Mouse (Mus musculus): ENCODE measurements around the gene Rnf220. TPM values are rescaled to one million over a fixed set of nuclear protein-coding genes. Genes with fewer than 3 reads are reported as not detected.
A peak's percentile ranks its signal among the peaks of the same experiment; 100 is the strongest.

Rnf220 gene
- polyA plus RNA-seq, 1 experiment: 95.4 TPM

- Histone ChIP-seq H3K36me3 (ENCODE audit: control insufficient read depth, insufficient read depth, low read length) (no peaks in the 10 kb centered on the region), H3K4me3 (ENCODE audit: extremely low read depth, insufficient read depth, insufficient read length) (peak overlapping the region; percentile 44; the same call in 1 of the 2 replicates), H3K27ac (ENCODE audit: insufficient read depth, low read length) (no peak overlapping the region), H3K4me1 (ENCODE audit: control insufficient read depth, insufficient read depth, insufficient read length) (peaks cover 7% of the 10 kb centered on the region), H3K27me3 (ENCODE audit: control insufficient read depth, insufficient read depth, low read length) (peaks cover 8% of the 10 kb centered on the region)
- 3% methylated on average over 15 of the region's 15 CpGs for WGBS
- no peak for DNase-seq (ENCODE audit: low read depth in 1 of 2, low spot score in 2 of 2)
- TF ChIP-seq CTCF (IDR thresholded peaks at IDR 0.05; ENCODE audit: extremely low read depth, insufficient read depth, insufficient read length, insufficient replicate concordance): no peak
- TF ChIP-seq POLR2A (IDR thresholded peaks at IDR 0.05; ENCODE audit: low read depth, low read length): no peak
Measured at GRCm38 (mm10) chr4:117483931-117484255, 13.0 kb downstream of the Rnf220 start.

GRCm38 (mm10) chr4:117482103-117482502, 14.7 kb downstream of the Rnf220 start:
- 80% methylated on average over 5 of the region's 5 CpGs for WGBS
- H3K36me3 ChIP-seq (ENCODE audit: control insufficient read depth, insufficient read depth, low read length): no peaks in the 10 kb centered on the region
- no peak for TF ChIP-seq POLR2A (IDR thresholded peaks at IDR 0.05; ENCODE audit: low read depth, low read length)
- peaks cover 8% of the 10 kb centered on the region for H3K27me3 ChIP-seq (ENCODE audit: control insufficient read depth, insufficient read depth, low read length)
- no peak for DNase-seq (ENCODE audit: low read depth in 1 of 2, low spot score in 2 of 2)
- no peak overlapping the region for H3K4me3 ChIP-seq (ENCODE audit: extremely low read depth, insufficient read depth, insufficient read length)
- H3K27ac ChIP-seq (ENCODE audit: insufficient read depth, low read length): no peak overlapping the region
- peaks cover 19% of the 10 kb centered on the region for H3K4me1 ChIP-seq (ENCODE audit: control insufficient read depth, insufficient read depth, insufficient read length)

- no peaks in the 10 kb centered on the region for H3K36me3 ChIP-seq (ENCODE audit: control insufficient read depth, insufficient read depth, low read length)
- TF ChIP-seq POLR2A (IDR thresholded peaks at IDR 0.05; ENCODE audit: low read depth, low read length) (no peak), CTCF (IDR thresholded peaks at IDR 0.05; ENCODE audit: extremely low read depth, insufficient read depth, insufficient read length, insufficient replicate concordance) (no peak)
- peaks cover 25% of the 10 kb centered on the region for H3K4me1 ChIP-seq (ENCODE audit: control insufficient read depth, insufficient read depth, insufficient read length)
- H3K27me3 ChIP-seq (ENCODE audit: control insufficient read depth, insufficient read depth, low read length): peaks cover 7% of the 10 kb centered on the region
- no peak overlapping the region for H3K27ac ChIP-seq (ENCODE audit: insufficient read depth, low read length)
- no peak overlapping the region for H3K4me3 ChIP-seq (ENCODE audit: extremely low read depth, insufficient read depth, insufficient read length)
- DNase-seq (ENCODE audit: low read depth in 1 of 2, low spot score in 2 of 2): no peak
- WGBS: 55% methylated on average over 11 of the region's 11 CpGs
Measured at GRCm38 (mm10) chr4:117480611-117481445, 16.0 kb downstream of the Rnf220 start.

GRCm38 (mm10) chr4:117479951-117480350, 16.9 kb downstream of the Rnf220 start:
- peaks cover 26% of the 10 kb centered on the region for H3K4me1 ChIP-seq (ENCODE audit: control insufficient read depth, insufficient read depth, insufficient read length)
- H3K36me3 ChIP-seq (ENCODE audit: control insufficient read depth, insufficient read depth, low read length): no peaks in the 10 kb centered on the region
- no peak overlapping the region for H3K27ac ChIP-seq (ENCODE audit: insufficient read depth, low read length)
- WGBS: 22% methylated on average over 6 of the region's 6 CpGs
- H3K4me3 ChIP-seq (ENCODE audit: extremely low read depth, insufficient read depth, insufficient read length): no peak overlapping the region
- DNase-seq (ENCODE audit: low read depth in 1 of 2, low spot score in 2 of 2): no peak
- no peak for TF ChIP-seq POLR2A (IDR thresholded peaks at IDR 0.05; ENCODE audit: low read depth, low read length)
- no peak for TF ChIP-seq CTCF (IDR thresholded peaks at IDR 0.05; ENCODE audit: extremely low read depth, insufficient read depth, insufficient read length, insufficient replicate concordance)
- H3K27me3 ChIP-seq (ENCODE audit: control insufficient read depth, insufficient read depth, low read length): peaks cover 7% of the 10 kb centered on the region

- DNase-seq (ENCODE audit: low read depth in 1 of 2, low spot score in 2 of 2): no peak
- Histone ChIP-seq H3K36me3 (ENCODE audit: control insufficient read depth, insufficient read depth, low read length) (no peaks in the 10 kb centered on the region), H3K27ac (ENCODE audit: insufficient read depth, low read length) (no peak overlapping the region), H3K4me3 (ENCODE audit: extremely low read depth, insufficient read depth, insufficient read length) (no peak overlapping the region), H3K27me3 (ENCODE audit: control insufficient read depth, insufficient read depth, low read length) (no peaks in the 10 kb centered on the region), H3K4me1 (ENCODE audit: control insufficient read depth, insufficient read depth, insufficient read length) (peaks cover 20% of the 10 kb centered on the region; the same call in 1 of the 2 replicates)
- TF ChIP-seq CTCF (IDR thresholded peaks at IDR 0.05; ENCODE audit: extremely low read depth, insufficient read depth, insufficient read length, insufficient replicate concordance) (no peak), POLR2A (IDR thresholded peaks at IDR 0.05; ENCODE audit: low read depth, low read length) (no peak)
- WGBS: under 1% methylated on average over 15 of the region's 15 CpGs
Measured at GRCm38 (mm10) chr4:117478101-117478673, 18.7 kb downstream of the Rnf220 start.

- no peaks in the 10 kb centered on the region for H3K27me3 ChIP-seq (ENCODE audit: control insufficient read depth, insufficient read depth, low read length)
- no peak for TF ChIP-seq CTCF (IDR thresholded peaks at IDR 0.05; ENCODE audit: extremely low read depth, insufficient read depth, insufficient read length, insufficient replicate concordance)
- TF ChIP-seq POLR2A (IDR thresholded peaks at IDR 0.05; ENCODE audit: low read depth, low read length): no peak
- no peak overlapping the region for H3K4me3 ChIP-seq (ENCODE audit: extremely low read depth, insufficient read depth, insufficient read length)
- DNase-seq (ENCODE audit: low read depth in 1 of 2, low spot score in 2 of 2): no peak
- H3K27ac ChIP-seq (ENCODE audit: insufficient read depth, low read length): no peak overlapping the region
- H3K36me3 ChIP-seq (ENCODE audit: control insufficient read depth, insufficient read depth, low read length): no peaks in the 10 kb centered on the region
- H3K4me1 ChIP-seq (ENCODE audit: control insufficient read depth, insufficient read depth, insufficient read length): peaks cover 20% of the 10 kb centered on the region; the same call in 1 of the 2 replicates
- 22% methylated on average over 5 of the region's 5 CpGs for WGBS
Measured at GRCm38 (mm10) chr4:117477401-117477800, 19.5 kb downstream of the Rnf220 start.

- H3K4me1 ChIP-seq (ENCODE audit: control insufficient read depth, insufficient read depth, insufficient read length): peaks cover 20% of the 10 kb centered on the region; the same call in 1 of the 2 replicates
- 31% methylated on average over 4 of the region's 4 CpGs for WGBS
- DNase-seq (ENCODE audit: low read depth in 1 of 2, low spot score in 2 of 2): no peak
- no peak overlapping the region for H3K27ac ChIP-seq (ENCODE audit: insufficient read depth, low read length)
- H3K27me3 ChIP-seq (ENCODE audit: control insufficient read depth, insufficient read depth, low read length): no peaks in the 10 kb centered on the region
- TF ChIP-seq POLR2A (IDR thresholded peaks at IDR 0.05; ENCODE audit: low read depth, low read length) (no peak), CTCF (IDR thresholded peaks at IDR 0.05; ENCODE audit: extremely low read depth, insufficient read depth, insufficient read length, insufficient replicate concordance) (no peak)
- no peak overlapping the region for H3K4me3 ChIP-seq (ENCODE audit: extremely low read depth, insufficient read depth, insufficient read length)
- H3K36me3 ChIP-seq (ENCODE audit: control insufficient read depth, insufficient read depth, low read length): no peaks in the 10 kb centered on the region
Measured at GRCm38 (mm10) chr4:117476777-117477176, 20.1 kb downstream of the Rnf220 start.
